ENCODE assay signal across 11 mouse cellular contexts in genomic region chr11:74881979-74882378, GRCm38 (mm10). TPM values are rescaled to one million over a fixed set of nuclear protein-coding genes. Genes with fewer than 3 reads are reported as not detected.
A peak's percentile ranks its signal among the peaks of the same experiment; 100 is the strongest.
DNase-seq lines count a peak whose midpoint lies in the region; ATAC-seq and TF ChIP-seq lines count a peak whose summit lies in the region.
"Had no signal": no experiment of that assay in that cellular context is flagged by ENCODE, and none has a peak within 500 bp of the region (broad histone marks: within the 10 kb centered on the region; RNA-seq: fewer than 3 reads in every experiment).

No protein-coding gene starts in this region.

- peaks cover 7% of the 10 kb centered on the region for H3K4me1 ChIP-seq in forebrain, embryonic 12.5 days
- peaks cover 6% of the 10 kb centered on the region for H3K4me1 ChIP-seq in forebrain, embryonic 16.5 days (replicated peaks; ENCODE audit: control insufficient read depth, insufficient read depth, low read length)
- peaks cover 15% of the 10 kb centered on the region; the same call in 1 of the 2 replicates for H3K4me1 ChIP-seq in embryonic facial prominence, embryonic 15.5 days
- peaks cover 2% of the 10 kb centered on the region; the same call in 1 of the 2 replicates for H3K4me1 ChIP-seq in limb, embryonic 15.5 days
- H3K4me1 ChIP-seq in intestine, embryonic 15.5 days (replicated peaks): peaks cover 4% of the 10 kb centered on the region; the same call in 1 of the 2 replicates

- H3K9me3 ChIP-seq in forebrain, embryonic 12.5 days: no peaks in the 10 kb centered on the region
- H3K9me3 ChIP-seq in forebrain, embryonic 16.5 days (ENCODE audit: control insufficient read depth, low read length): no peaks in the 10 kb centered on the region
- H3K9me3 ChIP-seq in embryonic facial prominence, embryonic 15.5 days (replicated peaks): no peaks in the 10 kb centered on the region
- no peaks in the 10 kb centered on the region for H3K9me3 ChIP-seq in limb, embryonic 15.5 days
- no peaks in the 10 kb centered on the region for H3K9me3 ChIP-seq in intestine, embryonic 15.5 days
- H3K9me3 ChIP-seq: liver, embryonic 13.5 days had no signal

- peak; percentile 50 to 54 for DNase-seq in left cerebral cortex, adult 2 months (ENCODE audit: extremely low spot score in 1 of 2, low spot score in 2 of 2)
- no peak for DNase-seq in left cerebral cortex, postnatal 4 days
- no peak for DNase-seq in Muller cell, postnatal 12 days (ENCODE audit: inconsistent ontology term)
- DNase-seq: cerebellum, postnatal 36 days; kidney, postnatal 14 days; liver, embryonic 13.5 days had no signal

- ATAC-seq in forebrain, embryonic 12.5 days (ENCODE audit: low FRiP score): no peak
- ATAC-seq in forebrain, embryonic 16.5 days: no peak
- ATAC-seq in embryonic facial prominence, embryonic 15.5 days (ENCODE audit: insufficient number of reproducible peaks, low FRiP score, low TSS enrichment, low read depth): no peak
- ATAC-seq in limb, embryonic 15.5 days (ENCODE audit: insufficient number of reproducible peaks, low FRiP score, low TSS enrichment, low read depth): no peak
- no peak for ATAC-seq in intestine, embryonic 15.5 days

- no peak for TF ChIP-seq CTCF in left cerebral cortex, adult 2 months (IDR thresholded peaks at IDR 0.05)

- 0 out of 2 replicates have a peak overlapping the region, but pooled peaks have one; percentile 19 for H3K27ac ChIP-seq in forebrain, embryonic 12.5 days
- H3K27ac ChIP-seq in forebrain, embryonic 16.5 days (ENCODE audit: low read length): no peak overlapping the region
- H3K27ac ChIP-seq in left cerebral cortex, adult 2 months: peak overlapping the region; percentile 40; the same call in 1 of the 2 replicates
- peak overlapping the region; percentile 3 for H3K27ac ChIP-seq in embryonic facial prominence, embryonic 15.5 days (replicated peaks)
- H3K27ac ChIP-seq in limb, embryonic 15.5 days: 0 out of 2 replicates have a peak overlapping the region, but pooled peaks have one; percentile 6
- H3K27ac ChIP-seq in intestine, embryonic 15.5 days: no peak overlapping the region
- H3K27ac ChIP-seq: liver, embryonic 13.5 days had no signal

- 0 out of 2 replicates have a peak, but pooled peaks cover 5% of the 10 kb centered on the region for H3K36me3 ChIP-seq in forebrain, embryonic 12.5 days (replicated peaks)
- H3K36me3 ChIP-seq in forebrain, embryonic 16.5 days (ENCODE audit: control insufficient read depth, insufficient read depth): peaks cover 3% of the 10 kb centered on the region
- 0 out of 2 replicates have a peak, but pooled peaks cover 5% of the 10 kb centered on the region for H3K36me3 ChIP-seq in embryonic facial prominence, embryonic 15.5 days
- H3K36me3 ChIP-seq in limb, embryonic 15.5 days: peaks cover 4% of the 10 kb centered on the region; the same call in 1 of the 2 replicates
- no peaks in the 10 kb centered on the region for H3K36me3 ChIP-seq in intestine, embryonic 15.5 days

- 71% methylated on average over 14 of the region's 14 CpGs for WGBS in forebrain, embryonic 12.5 days
- 43% methylated on average over 14 of the region's 14 CpGs for WGBS in forebrain, embryonic 16.5 days
- 68% methylated on average over 14 of the region's 14 CpGs for WGBS in embryonic facial prominence, embryonic 15.5 days
- WGBS in limb, embryonic 15.5 days: 70% methylated on average over 14 of the region's 14 CpGs
- 64% methylated on average over 14 of the region's 14 CpGs for WGBS in intestine, embryonic 15.5 days

- H3K4me2 ChIP-seq in forebrain, embryonic 12.5 days: no peak overlapping the region
- no peak overlapping the region for H3K4me2 ChIP-seq in forebrain, embryonic 16.5 days (ENCODE audit: low read length)
- no peak overlapping the region for H3K4me2 ChIP-seq in embryonic facial prominence, embryonic 15.5 days (replicated peaks)
- no peak overlapping the region for H3K4me2 ChIP-seq in limb, embryonic 15.5 days
- H3K4me2 ChIP-seq in intestine, embryonic 15.5 days (replicated peaks): no peak overlapping the region
- H3K4me2 ChIP-seq: liver, embryonic 13.5 days had no signal

- H3K9ac ChIP-seq in forebrain, embryonic 12.5 days: no peak overlapping the region
- H3K9ac ChIP-seq in forebrain, embryonic 16.5 days (replicated peaks; ENCODE audit: low read depth, low read length): no peak overlapping the region
- no peak overlapping the region for H3K9ac ChIP-seq in embryonic facial prominence, embryonic 15.5 days
- no peak overlapping the region for H3K9ac ChIP-seq in limb, embryonic 15.5 days
- H3K9ac ChIP-seq in intestine, embryonic 15.5 days: no peak overlapping the region
- H3K9ac ChIP-seq: liver, embryonic 13.5 days had no signal

- H3K4me3 ChIP-seq in forebrain, embryonic 12.5 days (replicated peaks): no peak overlapping the region
- no peak overlapping the region for H3K4me3 ChIP-seq in forebrain, embryonic 16.5 days (replicated peaks; ENCODE audit: low read length)
- H3K4me3 ChIP-seq in left cerebral cortex, adult 2 months: no peak overlapping the region
- H3K4me3 ChIP-seq in embryonic facial prominence, embryonic 15.5 days (replicated peaks): no peak overlapping the region
- no peak overlapping the region for H3K4me3 ChIP-seq in limb, embryonic 15.5 days
- H3K4me3 ChIP-seq in intestine, embryonic 15.5 days (replicated peaks): no peak overlapping the region
- H3K4me3 ChIP-seq: liver, embryonic 13.5 days had no signal

- H3K27me3 ChIP-seq in forebrain, embryonic 12.5 days: no peaks in the 10 kb centered on the region
- H3K27me3 ChIP-seq in forebrain, embryonic 16.5 days (replicated peaks; ENCODE audit: control insufficient read depth, insufficient read depth, low read length): no peaks in the 10 kb centered on the region
- no peaks in the 10 kb centered on the region for H3K27me3 ChIP-seq in embryonic facial prominence, embryonic 15.5 days
- H3K27me3 ChIP-seq in limb, embryonic 15.5 days: no peaks in the 10 kb centered on the region
- no peaks in the 10 kb centered on the region for H3K27me3 ChIP-seq in intestine, embryonic 15.5 days (replicated peaks)
- H3K27me3 ChIP-seq: liver, embryonic 13.5 days had no signal

- intact Hi-C loops in left cerebral cortex, adult 2 months (cut with DNase I): no loop called here
- intact Hi-C loops in left cerebral cortex, postnatal 4 days (cut with DNase I): no loop called here

RNA-seq across cellular contexts. Expression of gene Sgsm2, which starts 14.9 kb away (rescaled TPM):
- 12.2 and 13.7 TPM in 2 replicates for polyA plus RNA-seq in forebrain, embryonic 12.5 days (2016; fragmentation: Nextera tagmentation; extraction: Ambion mirVana)
- 13.1 and 18.2 TPM in 2 replicates for polyA plus RNA-seq in forebrain, embryonic 16.5 days (2015; fragmentation: Nextera tagmentation; extraction: Ambion mirVana)
- total RNA-seq in left cerebral cortex, adult 2 months (2021): 10 to 100 TPM; 83.1 to 94.5 TPM
- 10 to 100 TPM; 65.3 to 72.8 TPM for total RNA-seq in left cerebral cortex, postnatal 4 days (2021)
- polyA plus RNA-seq in embryonic facial prominence, embryonic 15.5 days (2015; fragmentation: Nextera tagmentation; extraction: Ambion mirVana): 5.8 and 6.8 TPM in 2 replicates
- 5.8 and 6.6 TPM in 2 replicates for polyA plus RNA-seq in limb, embryonic 15.5 days (2015; fragmentation: Nextera tagmentation; extraction: Ambion mirVana)
- polyA plus RNA-seq in intestine, embryonic 15.5 days (2015; fragmentation: Nextera tagmentation; extraction: Ambion mirVana): 5.1 TPM in 2 replicates

RNA-seq across cellular contexts. Expression of gene Tsr1, which starts 15.9 kb away (rescaled TPM):
- polyA plus RNA-seq in forebrain, embryonic 12.5 days (2016; fragmentation: Nextera tagmentation; extraction: Ambion mirVana): 43.0 and 43.1 TPM in 2 replicates
- polyA plus RNA-seq in forebrain, embryonic 16.5 days (2015; fragmentation: Nextera tagmentation; extraction: Ambion mirVana): 38.0 and 41.5 TPM in 2 replicates
- 10 to 100 TPM; 28.2 to 34.0 TPM for total RNA-seq in left cerebral cortex, adult 2 months (2021)
- 10 to 100 TPM; 37.7 to 42.4 TPM for total RNA-seq in left cerebral cortex, postnatal 4 days (2021)
- polyA plus RNA-seq in embryonic facial prominence, embryonic 15.5 days (2015; fragmentation: Nextera tagmentation; extraction: Ambion mirVana): 41.2 and 41.8 TPM in 2 replicates
- 45.4 and 46.6 TPM in 2 replicates for polyA plus RNA-seq in limb, embryonic 15.5 days (2015; fragmentation: Nextera tagmentation; extraction: Ambion mirVana)
- polyA plus RNA-seq in intestine, embryonic 15.5 days (2015; fragmentation: Nextera tagmentation; extraction: Ambion mirVana): 49.6 and 53.5 TPM in 2 replicates

RNA-seq across cellular contexts. Expression of gene Smg6, which starts 43.6 kb away (rescaled TPM):
- 22.0 and 23.9 TPM in 2 replicates for polyA plus RNA-seq in forebrain, embryonic 12.5 days (2016; fragmentation: Nextera tagmentation; extraction: Ambion mirVana)
- polyA plus RNA-seq in forebrain, embryonic 16.5 days (2015; fragmentation: Nextera tagmentation; extraction: Ambion mirVana): 18.6 and 19.2 TPM in 2 replicates
- 10 to 100 TPM; 30.9 to 32.6 TPM for total RNA-seq in left cerebral cortex, adult 2 months (2021)
- total RNA-seq in left cerebral cortex, postnatal 4 days (2021): 10 to 100 TPM; 30.5 to 31.2 TPM
- polyA plus RNA-seq in embryonic facial prominence, embryonic 15.5 days (2015; fragmentation: Nextera tagmentation; extraction: Ambion mirVana): 17.5 and 18.1 TPM in 2 replicates
- polyA plus RNA-seq in limb, embryonic 15.5 days (2015; fragmentation: Nextera tagmentation; extraction: Ambion mirVana): 14.6 and 17.6 TPM in 2 replicates
- 11.9 and 12.4 TPM in 2 replicates for polyA plus RNA-seq in intestine, embryonic 15.5 days (2015; fragmentation: Nextera tagmentation; extraction: Ambion mirVana)

RNA-seq across cellular contexts. Expression of gene Srr, which starts 43.8 kb away (rescaled TPM):
- 27.5 and 30.8 TPM in 2 replicates for polyA plus RNA-seq in forebrain, embryonic 12.5 days (2016; fragmentation: Nextera tagmentation; extraction: Ambion mirVana)
- 44.5 and 46.5 TPM in 2 replicates for polyA plus RNA-seq in forebrain, embryonic 16.5 days (2015; fragmentation: Nextera tagmentation; extraction: Ambion mirVana)
- 10 to 100 TPM; 81.8 to 85.3 TPM for total RNA-seq in left cerebral cortex, adult 2 months (2021)
- 10 to 100 TPM; 65.6 to 66.2 TPM for total RNA-seq in left cerebral cortex, postnatal 4 days (2021)
- polyA plus RNA-seq in embryonic facial prominence, embryonic 15.5 days (2015; fragmentation: Nextera tagmentation; extraction: Ambion mirVana): 26.9 and 29.6 TPM in 2 replicates
- 29.1 and 29.4 TPM in 2 replicates for polyA plus RNA-seq in limb, embryonic 15.5 days (2015; fragmentation: Nextera tagmentation; extraction: Ambion mirVana)
- polyA plus RNA-seq in intestine, embryonic 15.5 days (2015; fragmentation: Nextera tagmentation; extraction: Ambion mirVana): 16.1 and 16.6 TPM in 2 replicates

RNA-seq across cellular contexts. Expression of gene Mnt, which starts 51.3 kb away (rescaled TPM):
- polyA plus RNA-seq in forebrain, embryonic 12.5 days (2016; fragmentation: Nextera tagmentation; extraction: Ambion mirVana): 7.2 and 8.1 TPM in 2 replicates
- polyA plus RNA-seq in forebrain, embryonic 16.5 days (2015; fragmentation: Nextera tagmentation; extraction: Ambion mirVana): 8.6 and 9.2 TPM in 2 replicates
- 10 to 100 TPM; 32.4 to 37.3 TPM for total RNA-seq in left cerebral cortex, adult 2 months (2021)
- 10 to 100 TPM; 36.7 to 36.8 TPM for total RNA-seq in left cerebral cortex, postnatal 4 days (2021)
- polyA plus RNA-seq in embryonic facial prominence, embryonic 15.5 days (2015; fragmentation: Nextera tagmentation; extraction: Ambion mirVana): 6.3 and 6.9 TPM in 2 replicates
- polyA plus RNA-seq in limb, embryonic 15.5 days (2015; fragmentation: Nextera tagmentation; extraction: Ambion mirVana): 5.1 and 5.4 TPM in 2 replicates
- 4.8 and 5.0 TPM in 2 replicates for polyA plus RNA-seq in intestine, embryonic 15.5 days (2015; fragmentation: Nextera tagmentation; extraction: Ambion mirVana)

Comparison
In these comparisons a context has a peak if more than half of its experiments do, and no peak if none do; other contexts are left out.
1. H3K27ac ChIP-seq: peak in forebrain, embryonic 12.5 days (single experiment), left cerebral cortex, adult 2 months (single experiment), embryonic facial prominence, embryonic 15.5 days (single experiment) and limb, embryonic 15.5 days (single experiment); none in forebrain, embryonic 16.5 days (single experiment) and intestine, embryonic 15.5 days (single experiment).
2. DNase-seq: peak in left cerebral cortex, adult 2 months (2 of 2); none in left cerebral cortex, postnatal 4 days (single experiment) and Muller cell, postnatal 12 days (single experiment).